Mouse (Mus musculus) spleen, postnatal 36 days (tissue): ENCODE results near the gene Prkab1.
A peak's percentile ranks its signal among the peaks of the same experiment; 100 is the strongest.

ENCODE experiments used
- DNase-seq, 2 experiments: peaks; one replicate each; pipeline ENCODE4 v3.0.0; 2022; ENCODE audit warnings: low spot score in 2 of 2, mixed read lengths in 1 of 2

Gene Prkab1

DNA sequence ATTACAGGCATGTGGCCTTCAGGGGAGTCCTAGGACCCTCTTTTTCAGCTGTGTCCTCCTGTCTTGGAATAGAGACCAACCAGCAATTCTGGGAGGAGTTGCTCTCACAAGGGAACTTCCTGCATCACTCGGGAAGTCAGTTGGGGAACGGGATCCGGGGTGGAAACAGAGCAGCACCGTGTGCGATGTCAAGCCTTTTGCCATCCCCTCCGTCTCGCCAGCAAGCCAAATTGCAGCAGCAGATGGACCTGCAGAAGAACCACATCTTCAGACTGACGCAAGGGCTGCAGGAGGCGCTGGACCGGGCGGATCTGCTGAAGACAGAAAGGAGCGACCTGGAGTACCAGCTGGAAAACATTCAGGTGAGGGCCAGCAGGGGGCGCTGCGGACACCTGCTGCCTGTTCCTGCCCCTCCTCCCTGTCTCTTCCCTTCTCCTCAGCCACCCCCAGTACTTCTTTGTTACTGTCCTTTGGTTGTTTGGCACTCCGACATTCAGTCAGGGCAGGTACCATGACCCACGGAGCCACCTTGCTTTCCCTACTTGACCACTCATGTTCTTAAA lies 45.1 kb downstream of the Prkab1 start:
- DNase-seq, result no peak

DNA sequence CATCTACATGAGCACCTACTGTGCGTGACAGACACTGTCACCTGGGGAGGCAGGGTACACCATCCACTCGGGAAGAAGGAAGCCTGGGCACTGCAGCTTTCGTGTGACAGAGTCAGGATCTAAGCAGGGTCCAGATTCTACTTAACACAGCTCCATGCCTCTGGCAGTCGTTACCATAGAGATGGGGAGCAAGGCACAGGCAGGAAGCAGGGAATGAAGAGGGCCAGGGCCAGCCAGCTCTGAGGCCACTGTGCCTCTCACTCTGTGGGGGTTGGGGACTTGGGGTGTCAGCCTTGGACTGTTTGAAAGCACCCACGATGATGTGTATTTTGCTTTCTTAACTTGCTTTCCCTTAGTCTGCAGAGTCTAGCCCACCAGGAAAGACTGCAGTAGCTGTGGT lies 46.1 kb downstream of the Prkab1 start:
- no peak for DNase-seq

DNA sequence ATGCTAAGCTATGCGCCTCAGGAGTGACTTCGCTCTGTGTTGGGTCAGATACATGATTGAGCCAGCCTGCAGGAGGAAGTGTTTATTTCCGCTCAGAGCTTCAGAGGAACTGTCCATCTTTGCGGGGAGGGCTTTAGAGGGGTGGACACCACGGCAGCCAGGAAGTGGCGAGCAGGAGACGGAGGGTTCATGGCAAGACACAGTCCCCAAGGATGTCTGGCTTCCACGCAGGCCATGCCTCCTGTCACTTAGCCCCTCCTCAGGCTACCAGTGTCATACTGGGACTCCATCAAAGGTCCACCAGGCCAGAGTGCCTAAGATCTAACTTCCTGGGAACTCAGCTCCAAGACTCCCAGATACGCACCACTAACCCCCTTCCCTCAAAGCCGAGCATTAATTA lies 46.6 kb downstream of the Prkab1 start:
- DNase-seq, result peak; percentile 27 to 39

DNA sequence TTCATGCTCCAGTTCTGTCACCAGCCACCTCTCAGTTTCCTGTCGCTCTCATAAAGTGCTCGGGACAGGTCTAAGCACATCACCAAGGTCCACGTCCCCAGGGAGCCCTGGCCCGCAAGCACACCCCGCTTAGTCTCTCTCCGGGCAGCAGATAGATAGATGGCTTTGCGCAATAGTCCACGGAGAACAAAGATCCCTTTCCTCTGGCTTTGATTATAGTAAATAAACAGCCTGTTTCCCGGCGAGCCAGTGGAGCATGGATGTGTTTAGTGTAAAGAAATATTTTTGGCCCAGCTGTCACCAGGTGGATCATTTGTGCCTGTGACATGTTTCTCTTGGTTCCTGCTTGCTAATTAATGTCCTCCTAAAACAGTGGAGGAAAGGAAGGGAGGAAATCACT lies 47.0 kb downstream of the Prkab1 start:
- DNase-seq, result no peak

DNA sequence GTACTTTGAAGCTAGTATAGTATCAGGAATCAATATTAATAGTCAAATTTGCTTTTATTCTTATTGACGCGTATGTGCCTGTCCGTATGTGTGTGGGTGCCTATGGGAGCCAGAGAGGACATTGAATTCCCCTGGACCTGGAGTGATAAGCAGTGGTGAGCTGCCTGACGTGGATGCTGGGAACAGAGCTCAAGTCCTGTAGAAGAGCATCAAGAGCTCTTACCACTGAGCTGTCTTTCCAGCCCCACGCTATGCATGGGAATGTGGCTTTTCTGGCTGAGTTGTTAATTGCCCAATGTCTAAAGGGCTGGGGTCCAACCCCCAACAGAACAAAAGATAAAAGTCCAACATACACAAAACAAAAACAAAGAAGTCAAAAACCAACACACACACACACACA lies 47.9 kb downstream of the Prkab1 start:
- DNase-seq, result no peak

DNA sequence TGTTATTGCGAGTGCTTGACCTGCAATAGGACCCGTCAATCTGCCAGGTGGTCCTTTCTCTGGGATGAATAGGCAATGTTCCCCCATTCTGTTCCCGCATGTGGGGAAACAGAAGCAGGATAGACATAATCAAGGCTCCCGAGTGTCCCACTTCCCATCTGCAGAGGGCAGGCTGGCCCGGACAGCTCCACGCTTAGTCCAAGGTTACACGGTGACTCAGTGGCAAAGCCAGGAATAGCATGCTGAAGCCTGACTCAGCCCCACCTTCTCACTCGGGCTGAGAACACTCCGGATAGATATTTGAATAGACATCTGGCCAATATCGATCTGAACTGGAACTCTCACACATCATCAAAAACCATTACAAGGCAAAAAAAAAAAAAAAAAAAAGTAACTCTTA lies 48.6 kb downstream of the Prkab1 start:
- no peak for DNase-seq

DNA sequence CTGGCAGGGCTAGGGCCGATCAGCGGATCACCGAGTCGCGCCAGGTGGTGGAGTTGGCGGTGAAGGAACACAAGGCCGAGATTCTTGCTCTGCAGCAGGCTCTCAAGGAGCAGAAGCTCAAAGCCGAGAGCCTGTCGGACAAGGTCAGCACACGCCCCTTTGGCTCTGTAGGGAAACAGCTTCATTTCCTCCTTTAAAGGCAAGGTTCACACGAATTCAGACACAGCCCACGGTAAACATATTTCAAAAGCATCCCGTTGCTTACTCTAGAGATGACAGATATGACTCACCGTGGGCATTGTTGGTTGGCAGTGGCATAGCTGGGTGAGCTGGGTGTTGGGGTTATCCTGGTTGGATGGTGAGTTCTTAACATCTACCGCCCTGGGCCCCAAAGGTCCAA lies 53.1 kb downstream of the Prkab1 start:
- no peak for DNase-seq
